Mouse (Mus musculus): ENCODE measurements at regions not wholly inside any gene's neighbourhood (a gene's known extent, or its start where the extent isn't known, plus 50 kb on each side); places are given as distances from the start of the nearest gene placed in this dataset.

DNA sequence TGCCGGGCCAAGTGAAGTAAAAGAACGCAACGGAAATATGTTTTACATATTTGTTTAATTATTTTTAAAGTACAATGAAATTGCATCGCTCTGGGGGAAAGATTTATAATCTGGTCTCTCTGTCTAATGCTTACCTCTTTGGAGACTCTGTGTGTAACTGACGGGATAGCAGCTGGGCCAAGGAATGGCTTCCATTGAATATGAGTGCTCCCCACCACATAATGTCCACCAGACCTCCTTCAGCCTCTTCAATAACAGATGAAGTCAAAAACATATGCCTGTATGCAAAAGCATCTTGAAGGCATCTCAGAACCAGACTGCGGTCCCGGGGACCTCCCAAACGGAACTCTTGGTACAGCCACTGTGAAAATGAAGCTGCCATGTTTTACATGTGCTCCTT, 531.0 kb downstream of the Zfp536 start:
- TF ChIP-seq CTCF (IDR thresholded peaks at IDR 0.05; ENCODE audit: control insufficient read depth, insufficient read depth, insufficient read length) (no peak), MYOG (IDR thresholded peaks at IDR 0.05; ENCODE audit: control insufficient read depth, extremely low read depth, insufficient read length) (no peak)
